Mouse (Mus musculus) ES-Bruce4 (cell line): ENCODE results near the gene Ugt2b1.

ENCODE experiments used
- CTCF ChIP-seq: IDR thresholded peaks from one replicate; pipeline ENCODE4 v1.8.1; 2011; ENCODE audit warnings: low read depth, low read length
- EP300 ChIP-seq: IDR thresholded peaks from 2 replicates; pipeline ENCODE4 v1.6.1; 2011; ENCODE audit warnings: low read depth, low read length; ENCODE audit not compliant: insufficient read depth

DNA sequence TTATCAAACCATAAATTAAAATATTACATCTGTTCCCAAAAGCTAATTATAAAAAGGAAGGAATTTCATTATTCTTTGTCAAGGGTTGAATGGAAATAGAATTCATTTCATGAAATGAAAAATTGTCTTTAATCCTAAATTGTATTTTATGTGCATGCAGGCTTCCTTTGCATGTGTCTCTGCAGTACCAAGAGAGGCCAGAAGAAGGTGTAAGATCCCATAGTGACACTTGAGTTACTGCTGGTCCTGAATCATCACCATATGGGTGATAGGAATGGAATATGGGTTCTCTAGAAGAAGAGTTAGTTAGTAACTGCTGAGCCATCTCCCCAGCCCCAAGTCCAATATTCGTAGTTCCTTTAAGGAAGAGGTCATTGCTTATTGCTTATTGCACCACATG, 36.4 kb downstream of the Ugt2b1 start:
- TF ChIP-seq CTCF (no peak), EP300 (no peak)
